Mouse (Mus musculus) layer of hippocampus, adult 8-10 months (tissue): ENCODE measurements around the gene Areg. TPM values are rescaled to one million over a fixed set of nuclear protein-coding genes. Genes with fewer than 3 reads are reported as not detected.

Experiments
- DNase-seq, 2 experiments: peaks; one replicate each; pipeline ENCODE4 v3.0.0; 2022; ENCODE audit warnings: low spot score in 2 of 2
- total RNA-seq, 4 experiments: library from RNA; stranded (reverse); gene quantifications; 2 replicates each; pipeline ENCODE4 v1.2.4; 2022

Areg gene
- total RNA-seq, 4 experiments from 2014 or later = 0.35 to 0.45 TPM; not detected in 2

- DNase-seq = no peak
Observed at GRCm38 (mm10) chr5:91162787-91163186, 23.4 kb downstream of the Areg start.

- DNase-seq = no peak
Observed at GRCm38 (mm10) chr5:91166601-91167000, 27.2 kb downstream of the Areg start.

- no peak for DNase-seq
Observed at GRCm38 (mm10) chr5:91176397-91176796, 37.0 kb downstream of the Areg start.

GRCm38 (mm10) chr5:91194572-91194971 lies 55.2 kb downstream of the Areg start:
- no peak for DNase-seq

Other genes starting within 250 kb of the Areg start
- 1 to 10 TPM in 1 of 4 experiments, under 1 TPM in 1, not detected in 2; 0.41 to 1.2 TPM for gene Cxcl1, start 248.4 kb upstream of the Areg start, total RNA-seq
- gene Cxcl2, start 235.7 kb upstream of the Areg start, total RNA-seq = not detected
- 10 to 100 TPM; 14.6 to 24.1 (median 17.4) TPM for gene Mthfd2l, start 208.5 kb upstream of the Areg start, total RNA-seq
- gene Epgn, start 112.1 kb upstream of the Areg start, total RNA-seq = not detected
- not detected for gene Ereg, start 65.0 kb upstream of the Areg start, total RNA-seq